Mouse (Mus musculus) myocyte (in vitro differentiated cells): ENCODE data around the gene Uba7. TPM values are rescaled to one million over a fixed set of nuclear protein-coding genes. Genes with fewer than 3 reads are reported as not detected.

Source experiments
- H3K27me3 ChIP-seq: one replicate; pipeline ENCODE4 v1.6.1; 2011; ENCODE audit not compliant: control insufficient read depth, insufficient read depth, insufficient read length
- H3K36me3 ChIP-seq: one replicate; pipeline ENCODE4 v1.6.1; 2011; ENCODE audit not compliant: control insufficient read depth, insufficient read depth
- H3K4me2 ChIP-seq: one replicate; pipeline ENCODE4 v1.6.1; 2011; ENCODE audit warnings: low read depth, control low read depth
- H3K4me3 ChIP-seq: one replicate; pipeline ENCODE4 v1.5.1; 2011; ENCODE audit warnings: mild to moderate bottlenecking, control low read depth, moderate library complexity
- H3K79me2 ChIP-seq: one replicate; pipeline ENCODE4 v1.6.1; 2011; ENCODE audit not compliant: control insufficient read depth, insufficient read depth
- H3ac ChIP-seq: one replicate; pipeline ENCODE4 v1.6.1; 2011; ENCODE audit not compliant: control insufficient read depth, insufficient read length
- CEBPB ChIP-seq: IDR thresholded peaks from 2 replicates; pipeline ENCODE4 v1.6.1; 2011; ENCODE audit warnings: mild to moderate bottlenecking, moderate library complexity; ENCODE audit not compliant: poor library complexity, insufficient read depth, severe bottlenecking
- E2F4 ChIP-seq: IDR thresholded peaks from one replicate; pipeline ENCODE4 v1.6.1; 2011; ENCODE audit warnings: mild to moderate bottlenecking, control low read depth, moderate library complexity; ENCODE audit not compliant: insufficient read depth
- MAX ChIP-seq: IDR thresholded peaks from one replicate; pipeline ENCODE4 v1.6.1; 2011; ENCODE audit warnings: low read depth, mild to moderate bottlenecking, control low read depth
- MYOD1 ChIP-seq, 3 experiments: IDR thresholded peaks; one replicate each; pipeline ENCODE4 v1.6.1; 2011; ENCODE audit warnings: control low read depth in 2 of 3, low read depth in 2 of 3, mild to moderate bottlenecking in 2 of 3, moderate library complexity in 1 of 3; ENCODE audit not compliant: insufficient read length in 2 of 3, control insufficient read depth in 1 of 3
- MYOG ChIP-seq, 3 experiments: IDR thresholded peaks; one replicate each; pipeline ENCODE4 v1.6.1; 2011; ENCODE audit warnings: control low read depth in 2 of 3, low read depth in 2 of 3, mild to moderate bottlenecking in 2 of 3; ENCODE audit not compliant: insufficient read length in 2 of 3, control insufficient read depth in 1 of 3, insufficient read depth in 1 of 3
- POLR2A ChIP-seq: IDR thresholded peaks from one replicate; pipeline ENCODE4 v1.6.1; 2011; ENCODE audit warnings: low read depth, mild to moderate bottlenecking, control low read depth, moderate library complexity; ENCODE audit not compliant: insufficient read length
- POLR2AphosphoS2 ChIP-seq: IDR thresholded peaks from one replicate; pipeline ENCODE4 v1.6.1; 2011; ENCODE audit warnings: low read depth, control low read depth; ENCODE audit not compliant: insufficient read length
- REST ChIP-seq: IDR thresholded peaks from one replicate; pipeline ENCODE4 v1.6.1; 2011; ENCODE audit warnings: mild to moderate bottlenecking, control low read depth, moderate library complexity; ENCODE audit not compliant: insufficient read depth, insufficient read length
- SRF ChIP-seq: IDR thresholded peaks from one replicate; pipeline ENCODE4 v1.6.1; 2011; ENCODE audit warnings: low read depth; ENCODE audit not compliant: control insufficient read depth, insufficient read length
- TCF12 ChIP-seq: IDR thresholded peaks from one replicate; pipeline ENCODE4 v1.6.1; 2011; ENCODE audit warnings: mild to moderate bottlenecking, control low read depth; ENCODE audit not compliant: poor library complexity, insufficient read depth, severe bottlenecking
- TCF3 ChIP-seq: IDR thresholded peaks from one replicate; pipeline ENCODE4 v1.6.1; 2011; ENCODE audit warnings: low read depth, control low read depth; ENCODE audit not compliant: insufficient read length
- USF1 ChIP-seq: IDR thresholded peaks from one replicate; pipeline ENCODE4 v1.6.1; 2011; ENCODE audit warnings: low read depth, mild to moderate bottlenecking, control low read depth, moderate library complexity
- polyA plus RNA-seq: library from polyadenylated mRNA; unstranded; fragments of >200 nt; fragmentation: generic; extraction: Trizol; gene quantifications from one replicate; pipeline ENCODE4 v1.2.1, GENCODE M21; 2012; ENCODE audit warnings: missing spikeins

Uba7 gene
- polyA plus RNA-seq, 1 experiment = 1.2 TPM

DNA sequence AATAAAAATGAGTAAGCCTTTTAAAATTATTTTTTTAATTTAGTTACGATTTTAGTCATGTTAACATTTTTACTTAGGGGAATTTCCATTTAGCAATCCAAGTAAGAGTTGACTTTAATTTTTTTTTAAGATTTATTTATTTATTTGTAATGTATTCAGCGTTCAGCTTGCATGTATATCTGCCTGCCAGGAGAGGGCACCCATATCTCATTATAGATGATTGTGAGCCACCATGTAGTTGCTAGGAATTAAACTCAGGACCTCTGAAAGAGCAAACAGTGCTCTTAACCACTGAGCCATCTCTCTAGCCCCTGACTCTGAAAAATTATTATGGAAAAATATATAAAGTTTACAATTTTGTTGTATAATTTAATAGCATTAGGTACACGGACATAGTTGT, 51.3 kb downstream of the Uba7 start:
- Histone ChIP-seq H3K27me3 (no peaks in the 10 kb centered on the region), H3K4me2 (no peak overlapping the region), H3K4me3 (no peak overlapping the region), H3K79me2 (no peaks in the 10 kb centered on the region), H3ac (no peak overlapping the region), H3K36me3 (peaks cover 15% of the 10 kb centered on the region)
- no peak for TF ChIP-seq POLR2A
- no peak for TF ChIP-seq USF1
- no peak for TF ChIP-seq MYOG (IDR thresholded peaks at IDR 0.05; ENCODE audit: control insufficient read depth in 1 of 3, insufficient read depth in 1 of 3, insufficient read length in 2 of 3, low read depth in 2 of 3)
- TF ChIP-seq MYOD1 (IDR thresholded peaks at IDR 0.05; ENCODE audit: control insufficient read depth in 1 of 3, insufficient read length in 2 of 3, low read depth in 2 of 3) = no peak
- no peak for TF ChIP-seq CEBPB
- no peak for TF ChIP-seq POLR2AphosphoS2
- no peak for TF ChIP-seq REST
- no peak for TF ChIP-seq TCF12

DNA sequence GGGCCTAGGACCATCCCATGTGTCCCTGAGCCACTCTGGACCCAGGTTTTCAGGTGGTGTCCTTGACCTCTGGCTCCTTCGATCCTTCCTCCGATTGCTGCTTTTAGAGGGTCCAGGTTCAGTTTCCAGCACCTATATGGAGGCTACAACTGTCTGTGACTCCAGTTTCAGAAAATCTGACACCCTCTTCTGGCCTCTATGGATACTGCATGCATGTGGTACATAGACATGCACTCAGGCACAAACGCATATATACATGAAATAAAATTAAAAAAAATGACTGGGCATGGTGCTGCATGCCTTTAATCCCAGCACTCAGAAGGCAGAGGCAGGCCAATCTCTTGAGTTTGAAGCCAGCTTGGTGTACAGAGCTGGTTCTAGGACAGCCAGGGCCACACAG, 52.6 kb downstream of the Uba7 start:
- H3K4me2 ChIP-seq = no peak overlapping the region
- H3K79me2 ChIP-seq = no peaks in the 10 kb centered on the region
- TF ChIP-seq E2F4 (no peak), MAX (no peak), USF1 (no peak), TCF12 (no peak), CEBPB (no peak), POLR2A (no peak), REST (no peak), POLR2AphosphoS2 (no peak), SRF (no peak), TCF3 (no peak)
- H3ac ChIP-seq = no peak overlapping the region
- H3K27me3 ChIP-seq = no peaks in the 10 kb centered on the region
- H3K36me3 ChIP-seq = peaks cover 18% of the 10 kb centered on the region
- no peak overlapping the region for H3K4me3 ChIP-seq

DNA sequence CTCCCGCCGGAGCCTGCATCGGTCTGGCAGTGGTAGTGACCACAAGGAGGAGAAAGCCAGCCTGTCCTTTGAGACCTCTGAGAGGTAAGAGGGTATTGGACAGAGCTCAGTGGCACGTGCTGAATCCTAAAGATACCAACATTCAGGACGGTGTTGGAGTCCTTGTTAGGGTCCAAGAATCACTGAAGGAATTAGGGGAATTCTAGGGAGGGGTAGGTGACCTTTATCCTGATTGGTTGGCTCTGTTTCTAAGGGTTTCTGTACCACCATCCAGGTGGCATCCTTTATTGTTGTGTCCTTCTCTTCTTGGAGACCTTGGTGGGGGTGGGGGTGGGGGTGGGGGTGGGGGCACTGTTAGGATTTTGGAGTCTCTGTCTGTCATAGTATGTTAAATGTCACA, 56.8 kb downstream of the Uba7 start:
- Histone ChIP-seq H3K4me2 (no peak overlapping the region), H3K4me3 (no peak overlapping the region), H3K27me3 (no peaks in the 10 kb centered on the region), H3ac (no peak overlapping the region), H3K36me3 (peaks cover 6% of the 10 kb centered on the region), H3K79me2 (no peaks in the 10 kb centered on the region)
- no peak for TF ChIP-seq POLR2AphosphoS2
- TF ChIP-seq MYOG (IDR thresholded peaks at IDR 0.05; ENCODE audit: control insufficient read depth in 1 of 3, insufficient read depth in 1 of 3, insufficient read length in 2 of 3, low read depth in 2 of 3) = no peak
- TF ChIP-seq REST = no peak
- no peak for TF ChIP-seq MAX
- TF ChIP-seq E2F4 = no peak
- TF ChIP-seq TCF12 = no peak
- no peak for TF ChIP-seq TCF3
- no peak for TF ChIP-seq POLR2A
- no peak for TF ChIP-seq MYOD1 (IDR thresholded peaks at IDR 0.05; ENCODE audit: control insufficient read depth in 1 of 3, insufficient read length in 2 of 3, low read depth in 2 of 3)
- TF ChIP-seq USF1 = no peak
- TF ChIP-seq SRF = no peak
- TF ChIP-seq CEBPB = no peak

Other genes starting within 250 kb of the Uba7 start
- gene Rbm5, start 204.5 kb upstream of the Uba7 start, polyA plus RNA-seq = 37.6 TPM
- gene Rbm6, start 102.3 kb upstream of the Uba7 start, polyA plus RNA-seq = 10.2 TPM
- 8.4 TPM for gene Mon1a, start 87.4 kb upstream of the Uba7 start, polyA plus RNA-seq
- 0.04 TPM for gene Mst1r, start 68.6 kb upstream of the Uba7 start, polyA plus RNA-seq
- gene Actl11, start 47.0 kb upstream of the Uba7 start, polyA plus RNA-seq = not detected
- gene Camkv, start 39.8 kb upstream of the Uba7 start, polyA plus RNA-seq = 0.06 TPM
- gene Traip, start 25.4 kb upstream of the Uba7 start, polyA plus RNA-seq = 4.7 TPM
- gene Gm20661, start 7.6 kb downstream of the Uba7 start, polyA plus RNA-seq = not detected
- gene Inka1, start 10.4 kb downstream of the Uba7 start, polyA plus RNA-seq = 1.1 TPM
- gene Cdhr4, start 17.0 kb downstream of the Uba7 start, polyA plus RNA-seq = not detected
- 0.82 TPM for gene Gm20662, start 20.8 kb downstream of the Uba7 start, polyA plus RNA-seq
- gene Ip6k1, start 27.0 kb downstream of the Uba7 start, polyA plus RNA-seq = 34.4 TPM
- gene Gmppb, start 73.7 kb downstream of the Uba7 start, polyA plus RNA-seq = 32.0 TPM
- gene Amigo3, start 77.7 kb downstream of the Uba7 start, polyA plus RNA-seq = 1.8 TPM
- gene Mst1, start 104.9 kb downstream of the Uba7 start, polyA plus RNA-seq = 0.65 TPM
- gene Rnf123, start 107.8 kb downstream of the Uba7 start, polyA plus RNA-seq = 33.4 TPM
- gene Apeh, start 119.1 kb downstream of the Uba7 start, polyA plus RNA-seq = 59.0 TPM
- gene Bsn, start 214.9 kb downstream of the Uba7 start, polyA plus RNA-seq = 0.56 TPM